Mouse (Mus musculus): ENCODE measurements around the gene Rangap1. TPM values are rescaled to one million over a fixed set of nuclear protein-coding genes. Genes with fewer than 3 reads are reported as not detected.

Gene Rangap1
- 121 and 123 TPM in 2 replicates for polyA plus RNA-seq (2016; fragmentation: Nextera tagmentation; extraction: Ambion mirVana)

DNA sequence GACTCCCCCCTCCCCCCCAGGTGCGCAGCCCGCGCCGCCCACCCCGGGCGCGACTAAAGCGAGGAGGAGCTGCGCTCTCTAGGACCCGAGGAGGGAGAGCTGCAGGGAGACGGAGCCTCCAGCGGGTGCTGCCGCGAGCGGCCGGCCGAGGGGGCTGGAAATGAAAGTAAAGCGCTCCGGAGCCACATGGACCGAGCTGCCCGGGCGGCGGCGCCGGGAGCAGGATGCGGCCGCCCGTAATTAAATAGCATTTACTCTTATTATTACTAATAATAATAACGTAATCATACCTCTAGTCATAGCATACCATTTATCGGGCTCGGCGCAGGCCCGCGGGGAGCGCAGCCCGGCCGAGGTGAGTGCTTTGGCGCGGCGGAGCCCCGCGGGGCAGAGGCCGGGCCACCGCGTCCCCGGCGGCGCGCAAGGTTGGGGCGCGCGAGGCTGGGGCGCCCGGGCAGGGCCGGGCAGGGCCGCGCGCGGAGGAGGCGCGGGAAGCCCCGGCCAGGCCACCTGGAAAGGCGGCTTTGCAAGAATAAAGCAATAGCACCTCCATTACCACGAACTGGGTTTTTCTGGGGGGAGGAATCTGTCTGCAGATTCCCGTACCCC is at the start of gene Rangap1, which contains the start of gene Zc3h7b:
TSS of gene Rangap1 (minus strand) at position 539 of the 609 bp plus-strand sequence.
TSS of gene Zc3h7b (plus strand) at position 66 of the 609 bp plus-strand sequence.
- WGBS, result under 1% methylated on average over 63 of the region's 65 CpGs
- ATAC-seq (ENCODE audit: insufficient number of reproducible peaks, insufficient read depth, low FRiP score, low TSS enrichment), result peak; percentile 75
- Histone ChIP-seq H3K4me2 (replicated peaks) (peak within 1 kb of the TSS; percentile 75), H3K4me1 (peaks cover 11% of the 10 kb centered on the region), H3K27me3 (0 out of 2 replicates have a peak, but pooled peaks cover 3% of the 10 kb centered on the region), H3K27ac (peak within 1 kb of the TSS; percentile 94), H3K9ac (peak within 1 kb of the TSS; percentile 94), H3K9me3 (no peaks in the 10 kb centered on the region), H3K4me3 (peak within 1 kb of the TSS; percentile 75), H3K36me3 (no peaks in the 10 kb centered on the region)

DNA sequence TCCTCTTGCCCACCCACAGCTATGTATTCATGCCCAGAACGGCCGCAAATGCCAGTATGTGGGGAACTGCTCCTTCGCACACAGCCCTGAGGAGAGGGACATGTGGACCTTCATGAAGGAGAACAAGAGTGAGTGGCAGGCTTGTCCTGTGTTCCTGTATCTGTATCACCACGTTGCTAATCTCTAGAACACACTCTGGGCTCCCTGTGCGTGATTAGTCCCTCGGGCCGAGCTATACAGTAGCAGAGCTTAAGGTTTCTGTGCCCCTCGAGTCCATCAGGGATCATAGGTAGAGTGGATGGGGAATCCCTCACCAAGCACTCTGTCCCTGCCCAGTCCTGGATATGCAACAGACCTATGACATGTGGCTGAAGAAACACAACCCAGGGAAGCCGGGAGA is 47.1 kb upstream of the Rangap1 start:
- Histone ChIP-seq H3K4me1 (no peaks in the 10 kb centered on the region; the same call in 1 of the 2 replicates), H3K9me3 (no peaks in the 10 kb centered on the region), H3K9ac (no peak overlapping the region), H3K4me2 (replicated peaks) (no peak overlapping the region), H3K4me3 (no peak overlapping the region), H3K36me3 (peaks cover 74% of the 10 kb centered on the region), H3K27ac (no peak overlapping the region), H3K27me3 (no peaks in the 10 kb centered on the region)
- WGBS, result 89% methylated on average over 9 of the region's 9 CpGs
- no peak for ATAC-seq (ENCODE audit: insufficient number of reproducible peaks, insufficient read depth, low FRiP score, low TSS enrichment)

DNA sequence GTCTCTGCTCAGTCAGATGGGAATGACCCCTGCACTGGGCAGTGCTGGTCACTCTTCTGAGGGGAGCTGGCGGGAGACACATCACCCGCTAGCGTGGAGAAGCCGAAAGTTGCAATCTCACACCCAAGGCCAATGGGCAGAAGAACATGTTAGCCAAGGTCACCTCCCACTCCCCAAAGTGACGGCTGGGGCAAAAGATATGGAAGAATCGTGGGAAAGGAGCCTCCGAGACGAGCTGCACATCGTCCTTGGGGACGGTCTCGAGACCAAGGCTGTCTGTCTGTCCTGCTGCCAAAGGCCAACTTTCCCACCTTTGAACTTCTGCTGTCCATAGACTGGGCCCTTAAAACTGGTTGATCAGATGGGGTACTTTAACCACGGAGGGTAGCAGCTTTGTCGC is 42.2 kb upstream of the Rangap1 start:
- H3K9ac ChIP-seq, result no peak overlapping the region
- no peak overlapping the region for H3K4me2 ChIP-seq (replicated peaks)
- H3K27ac ChIP-seq, result no peak overlapping the region
- no peak overlapping the region for H3K4me3 ChIP-seq
- no peaks in the 10 kb centered on the region for H3K4me1 ChIP-seq
- WGBS, result 94% methylated on average over 13 of the region's 13 CpGs
- no peaks in the 10 kb centered on the region for H3K9me3 ChIP-seq
- peaks cover 87% of the 10 kb centered on the region for H3K36me3 ChIP-seq
- no peaks in the 10 kb centered on the region for H3K27me3 ChIP-seq
- ATAC-seq (ENCODE audit: insufficient number of reproducible peaks, insufficient read depth, low FRiP score, low TSS enrichment), result no peak

DNA sequence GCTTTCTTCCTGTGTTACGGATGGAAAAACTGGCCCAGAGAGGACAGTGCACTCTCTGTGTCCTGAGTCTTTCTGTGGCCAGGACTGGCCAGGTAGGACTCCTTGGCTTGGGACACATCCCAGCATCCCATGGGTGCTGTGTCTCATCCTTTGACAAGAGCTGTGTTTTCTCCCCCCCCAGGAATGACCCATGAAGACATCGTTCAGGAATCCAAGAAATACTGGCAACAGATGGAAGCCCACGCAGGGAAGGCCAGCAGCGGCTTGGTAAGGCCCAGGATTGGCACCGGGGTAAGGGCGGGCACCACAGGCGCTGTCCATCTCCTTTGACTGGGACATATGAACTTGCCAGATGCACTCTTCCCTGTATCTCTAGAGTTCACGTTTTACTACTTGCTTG is 40.4 kb upstream of the Rangap1 start:
- Histone ChIP-seq H3K4me3 (no peak overlapping the region), H3K4me2 (replicated peaks) (no peak overlapping the region), H3K36me3 (peaks cover 87% of the 10 kb centered on the region), H3K27ac (no peak overlapping the region), H3K9me3 (no peaks in the 10 kb centered on the region), H3K27me3 (no peaks in the 10 kb centered on the region), H3K4me1 (no peaks in the 10 kb centered on the region), H3K9ac (no peak overlapping the region)
- ATAC-seq (ENCODE audit: insufficient number of reproducible peaks, insufficient read depth, low FRiP score, low TSS enrichment), result no peak
- WGBS, result 95% methylated on average over 8 of the region's 8 CpGs

DNA sequence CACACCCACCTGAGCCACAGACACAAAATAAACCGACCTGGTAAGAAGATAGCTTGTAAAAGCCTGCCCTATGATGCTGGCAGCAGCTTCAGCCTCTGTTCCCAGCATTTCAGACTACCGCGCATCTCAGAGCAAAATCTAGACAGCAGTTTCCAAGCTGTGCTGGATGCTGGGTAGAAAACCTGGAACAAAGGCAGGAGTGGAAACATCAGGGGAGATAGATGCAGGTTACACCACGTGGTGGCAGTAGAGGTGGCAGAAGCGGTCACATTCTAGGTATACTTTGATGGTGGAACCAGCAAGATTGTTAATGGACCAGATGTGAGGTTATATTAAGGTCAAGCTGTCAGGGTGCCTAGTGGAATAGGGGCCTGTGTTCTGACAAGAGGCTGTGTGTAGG is 39.4 kb upstream of the Rangap1 start:
- Histone ChIP-seq H3K9ac (no peak overlapping the region), H3K27me3 (no peaks in the 10 kb centered on the region), H3K27ac (no peak overlapping the region), H3K4me2 (replicated peaks) (no peak overlapping the region), H3K4me1 (no peaks in the 10 kb centered on the region), H3K9me3 (no peaks in the 10 kb centered on the region), H3K4me3 (no peak overlapping the region), H3K36me3 (peaks cover 88% of the 10 kb centered on the region)
- ATAC-seq (ENCODE audit: insufficient number of reproducible peaks, insufficient read depth, low FRiP score, low TSS enrichment), result no peak
- 69% methylated on average over 5 of the region's 5 CpGs for WGBS

DNA sequence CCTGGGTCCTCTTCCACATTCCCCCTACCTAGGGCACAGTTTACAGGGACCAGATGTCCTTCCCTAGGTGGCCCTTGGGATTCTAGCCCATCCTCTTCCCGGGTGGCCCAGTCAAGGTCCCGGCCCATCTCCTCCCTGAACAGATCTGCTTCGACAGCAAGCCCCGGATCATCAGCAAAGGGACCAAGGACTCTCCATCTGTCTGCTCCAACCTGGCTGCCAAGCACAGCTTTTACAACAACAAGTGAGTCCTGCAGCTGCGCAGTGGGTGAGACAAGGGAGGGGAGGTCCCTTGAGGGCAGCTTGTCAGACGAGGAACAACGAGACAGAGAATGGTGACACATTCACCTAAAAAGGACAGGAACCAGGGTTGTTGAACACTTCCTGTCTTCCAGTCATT is 36.5 kb upstream of the Rangap1 start:
- no peak overlapping the region for H3K27ac ChIP-seq
- 87% methylated on average over 7 of the region's 7 CpGs for WGBS
- peaks cover 91% of the 10 kb centered on the region for H3K36me3 ChIP-seq
- no peak overlapping the region for H3K9ac ChIP-seq
- no peaks in the 10 kb centered on the region for H3K9me3 ChIP-seq
- no peak for ATAC-seq (ENCODE audit: insufficient number of reproducible peaks, insufficient read depth, low FRiP score, low TSS enrichment)
- no peaks in the 10 kb centered on the region for H3K27me3 ChIP-seq
- no peaks in the 10 kb centered on the region for H3K4me1 ChIP-seq
- H3K4me3 ChIP-seq, result no peak overlapping the region
- no peak overlapping the region for H3K4me2 ChIP-seq (replicated peaks)

DNA sequence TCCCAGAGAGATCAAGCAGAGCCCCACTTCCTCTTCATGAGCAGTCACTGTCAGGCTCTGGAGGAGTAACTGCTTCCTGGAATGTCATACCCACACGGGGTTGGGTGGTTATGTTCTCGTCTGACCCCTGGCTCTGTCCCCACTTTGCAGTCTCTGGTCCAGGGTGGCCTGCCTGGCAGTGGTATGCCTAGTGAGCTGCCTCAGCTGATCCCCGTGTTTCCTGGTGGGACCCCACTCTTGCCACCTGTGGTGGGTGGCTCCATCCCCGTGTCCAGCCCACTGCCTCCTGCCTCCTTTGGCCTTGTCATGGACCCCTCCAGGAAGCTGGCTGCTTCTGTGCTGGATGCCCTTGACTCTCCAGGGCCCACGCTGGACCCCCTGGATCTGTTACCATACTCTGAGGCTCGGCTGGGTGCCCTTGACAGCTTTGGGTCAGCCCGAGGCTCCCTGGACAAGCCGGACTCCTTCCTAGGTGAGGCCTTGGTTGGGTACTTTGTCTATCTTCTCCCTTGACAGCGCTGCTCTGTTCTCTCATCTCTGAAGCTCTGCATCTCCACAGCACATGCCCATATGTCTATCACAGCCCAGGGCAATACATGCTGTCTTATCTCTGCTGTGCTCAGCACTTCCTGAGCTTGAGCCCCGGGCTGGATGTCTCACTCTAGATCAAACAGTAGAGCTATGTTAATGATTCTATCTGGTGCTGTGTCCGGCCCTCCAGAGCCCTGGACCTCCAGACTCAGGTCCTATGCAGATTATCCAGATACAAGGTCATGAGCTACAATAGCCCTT is 31.5 kb upstream of the Rangap1 start:
- H3K4me2 ChIP-seq (replicated peaks), result no peak overlapping the region
- no peaks in the 10 kb centered on the region for H3K9me3 ChIP-seq
- H3K4me1 ChIP-seq, result peaks cover 17% of the 10 kb centered on the region
- H3K27me3 ChIP-seq, result no peaks in the 10 kb centered on the region
- no peak overlapping the region for H3K27ac ChIP-seq
- no peak overlapping the region for H3K4me3 ChIP-seq
- H3K36me3 ChIP-seq, result peaks cover 95% of the 10 kb centered on the region
- WGBS, result 92% methylated on average over 11 of the region's 11 CpGs
- H3K9ac ChIP-seq, result no peak overlapping the region
- no peak for ATAC-seq (ENCODE audit: insufficient number of reproducible peaks, insufficient read depth, low FRiP score, low TSS enrichment)

DNA sequence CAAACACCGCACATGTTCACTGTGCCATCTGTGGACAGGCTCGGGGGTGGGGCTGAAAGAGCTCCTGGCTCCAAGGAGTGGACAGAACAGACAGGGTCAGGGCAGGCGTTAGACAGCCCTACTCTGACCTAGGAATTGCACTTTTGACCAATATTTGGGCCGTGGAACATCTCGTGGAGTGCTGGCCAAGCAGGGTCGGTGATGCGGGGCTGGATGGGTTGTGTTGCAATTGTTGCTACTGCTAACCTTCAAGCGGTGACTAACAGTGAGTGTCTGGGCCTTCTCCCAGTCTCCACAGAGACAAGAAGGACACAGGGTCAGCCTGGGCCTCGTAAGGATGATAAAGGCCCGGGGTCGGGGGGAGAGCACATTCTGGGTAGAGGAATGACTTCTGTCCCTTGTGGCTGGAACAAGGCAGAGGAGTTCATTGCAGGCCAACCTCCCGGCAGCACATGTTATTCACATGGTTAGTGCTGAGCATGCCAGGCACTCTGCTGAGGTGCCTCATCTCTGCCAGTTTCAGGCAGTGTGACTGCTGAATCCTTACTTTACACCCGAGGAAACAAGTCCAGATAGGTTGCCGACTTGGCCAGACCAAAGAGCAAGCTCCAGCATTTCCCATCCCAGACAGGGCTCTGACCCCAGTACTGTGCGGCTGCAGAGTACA is 29.3 kb upstream of the Rangap1 start:
- Histone ChIP-seq H3K4me2 (replicated peaks) (no peak overlapping the region), H3K4me3 (no peak overlapping the region), H3K36me3 (peaks cover 88% of the 10 kb centered on the region), H3K9me3 (no peaks in the 10 kb centered on the region), H3K9ac (no peak overlapping the region), H3K4me1 (peaks cover 20% of the 10 kb centered on the region), H3K27me3 (no peaks in the 10 kb centered on the region), H3K27ac (no peak overlapping the region)
- 86% methylated on average over 15 of the region's 15 CpGs for WGBS
- no peak for ATAC-seq (ENCODE audit: insufficient number of reproducible peaks, insufficient read depth, low FRiP score, low TSS enrichment)

DNA sequence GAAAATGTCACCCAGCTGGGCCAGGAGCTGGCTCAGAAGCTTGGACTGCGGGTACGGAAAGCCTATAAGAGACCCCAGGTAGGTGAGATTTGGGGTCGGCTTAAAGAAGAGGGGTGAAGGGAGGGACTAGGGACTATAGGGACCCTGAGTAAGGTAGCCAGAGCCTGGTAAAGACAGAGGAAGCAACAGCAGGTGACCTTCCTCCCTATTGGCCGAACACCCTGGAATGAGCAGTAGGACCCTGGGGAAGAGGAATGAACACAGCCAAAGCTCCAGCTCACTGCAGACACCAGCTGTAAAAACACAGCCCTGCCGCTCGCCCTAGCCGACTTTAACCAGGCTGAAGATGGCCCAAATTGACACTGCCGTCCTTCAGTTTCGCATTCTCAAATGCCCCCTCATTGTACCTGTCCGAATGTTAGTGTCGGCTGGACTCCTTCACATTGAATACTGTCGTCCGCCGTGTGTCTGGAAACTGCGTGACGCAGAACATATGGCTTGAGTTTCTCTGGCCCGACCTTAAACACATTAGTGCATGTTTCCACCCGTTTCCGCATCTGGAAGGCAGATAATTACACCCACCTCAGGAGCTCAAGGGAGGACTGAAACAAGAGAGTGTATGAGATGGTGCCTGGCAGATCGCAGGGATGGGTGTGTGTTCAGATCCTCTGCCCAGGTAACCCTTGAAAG is 27.2 kb upstream of the Rangap1 start:
- H3K4me1 ChIP-seq, result peaks cover 20% of the 10 kb centered on the region
- H3K9me3 ChIP-seq, result no peaks in the 10 kb centered on the region
- no peak overlapping the region for H3K4me2 ChIP-seq (replicated peaks)
- peak overlapping the region; percentile 81 for H3K27ac ChIP-seq
- H3K36me3 ChIP-seq, result peaks cover 83% of the 10 kb centered on the region
- no peak for ATAC-seq (ENCODE audit: insufficient number of reproducible peaks, insufficient read depth, low FRiP score, low TSS enrichment)
- 36% methylated on average over 20 of the region's 20 CpGs for WGBS
- H3K9ac ChIP-seq, result no peak overlapping the region
- H3K27me3 ChIP-seq, result no peaks in the 10 kb centered on the region
- H3K4me3 ChIP-seq, result no peak overlapping the region

DNA sequence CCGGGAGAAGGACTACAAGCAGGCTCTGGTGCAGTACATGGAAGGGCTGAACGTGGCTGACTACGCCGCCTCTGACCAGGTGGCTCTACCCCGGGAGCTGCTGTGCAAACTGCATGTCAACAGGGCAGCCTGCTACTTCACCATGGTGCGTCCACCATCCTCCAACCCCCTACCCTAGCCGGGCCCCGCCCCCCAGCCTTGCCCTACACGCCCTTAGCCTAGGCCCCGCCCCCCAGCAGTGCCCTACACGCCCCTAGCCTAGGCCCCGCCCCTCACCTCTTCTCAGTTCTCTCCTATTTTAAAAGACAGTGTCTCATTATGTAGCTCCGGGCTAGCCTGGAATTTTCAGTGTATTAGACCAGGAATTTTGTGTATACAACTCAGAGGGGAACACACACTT is 23.7 kb upstream of the Rangap1 start:
- Histone ChIP-seq H3K4me1 (peaks cover 20% of the 10 kb centered on the region), H3K36me3 (peaks cover 52% of the 10 kb centered on the region), H3K27me3 (no peaks in the 10 kb centered on the region), H3K4me2 (replicated peaks) (no peak overlapping the region), H3K27ac (no peak overlapping the region), H3K9me3 (no peaks in the 10 kb centered on the region), H3K9ac (no peak overlapping the region), H3K4me3 (no peak overlapping the region)
- no peak for ATAC-seq (ENCODE audit: insufficient number of reproducible peaks, insufficient read depth, low FRiP score, low TSS enrichment)
- 61% methylated on average over 12 of the region's 13 CpGs for WGBS

DNA sequence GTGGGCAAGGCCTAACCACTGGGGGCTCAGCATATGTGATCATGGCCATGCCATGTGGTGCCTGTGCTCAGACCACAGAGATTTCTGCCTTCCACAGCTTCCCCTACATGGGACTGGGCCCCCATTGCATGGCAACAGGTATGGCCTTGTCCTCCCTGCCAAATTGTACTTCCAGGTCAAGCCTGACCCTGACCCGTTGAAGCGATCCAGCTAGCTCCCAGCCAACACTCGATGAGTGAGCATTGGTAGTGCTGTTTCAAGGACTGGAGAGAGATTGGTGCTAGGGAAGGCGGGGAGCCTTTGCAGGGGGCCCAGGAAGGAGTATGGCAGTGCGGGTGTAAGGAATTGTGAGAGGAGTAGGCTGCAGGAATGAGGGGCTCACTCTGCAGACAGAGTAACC is 21.1 kb upstream of the Rangap1 start:
- Histone ChIP-seq H3K27me3 (no peaks in the 10 kb centered on the region), H3K4me2 (replicated peaks) (no peak overlapping the region), H3K36me3 (peaks cover 29% of the 10 kb centered on the region), H3K4me3 (no peak overlapping the region), H3K9me3 (no peaks in the 10 kb centered on the region), H3K9ac (no peak overlapping the region), H3K27ac (no peak overlapping the region), H3K4me1 (no peaks in the 10 kb centered on the region; the same call in 1 of the 2 replicates)
- 85% methylated on average over 5 of the region's 5 CpGs for WGBS
- 0 out of 2 replicates have a peak, but pooled peaks have one; percentile 18 for ATAC-seq (ENCODE audit: insufficient number of reproducible peaks, insufficient read depth, low FRiP score, low TSS enrichment)

All from embryonic facial prominence, embryonic 12.5 days (tissue).